Mouse (Mus musculus): ENCODE measurements around the gene Mettl7b.
A peak's percentile ranks its signal among the peaks of the same experiment; 100 is the strongest.
"Not testable (repeated sequence)": the region's sequence is repeated elsewhere in the genome, so short reads cannot be mapped to it uniquely, and the experiment has no call there.

The Mettl7b gene

DNA sequence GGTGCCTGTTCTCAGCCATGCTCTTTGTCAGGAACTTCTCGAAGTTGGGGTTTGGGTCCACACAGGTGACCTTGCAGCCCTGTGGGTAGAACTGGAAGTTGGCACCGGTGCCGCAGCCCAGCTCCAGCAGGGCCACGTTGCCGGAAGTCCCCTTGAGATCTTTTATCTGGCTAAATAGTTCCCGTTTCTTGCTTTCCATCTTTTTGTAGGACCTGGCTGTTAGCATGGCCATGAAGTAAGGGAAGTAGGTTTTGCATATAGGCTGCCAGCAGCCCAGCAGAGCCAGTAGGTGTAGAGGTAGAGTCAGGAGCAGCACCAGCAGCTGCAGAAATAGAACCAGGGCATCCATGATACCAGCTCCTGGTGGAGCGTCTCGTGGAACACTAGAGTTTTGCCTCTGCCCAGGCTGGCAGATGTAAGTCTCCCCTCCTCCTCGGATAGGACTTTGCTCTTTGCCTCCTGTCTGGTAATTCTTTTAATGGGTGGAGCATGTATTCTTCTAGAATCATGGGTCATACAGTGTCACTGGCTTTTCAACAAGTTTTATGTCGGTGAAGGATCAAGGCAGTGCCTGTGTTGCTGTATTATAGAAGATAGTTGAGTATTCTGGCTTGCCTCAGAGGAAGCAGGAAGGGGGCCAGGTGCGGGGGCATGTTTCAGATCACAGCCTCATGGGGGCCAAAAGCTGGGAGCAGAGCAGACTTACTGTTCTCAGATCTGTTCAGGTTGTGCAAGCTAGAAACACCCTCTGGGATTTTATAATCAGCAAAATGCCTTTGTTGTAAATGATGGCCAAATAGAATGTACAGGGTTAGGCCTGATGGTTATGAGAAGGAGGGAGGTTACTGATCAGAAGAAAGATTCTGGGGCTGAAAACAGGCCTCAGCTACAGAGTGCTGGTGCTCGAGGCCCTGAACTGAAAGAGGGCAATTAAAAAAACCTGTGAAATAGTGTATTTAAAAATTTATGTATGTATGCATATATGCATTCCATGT lies at the start of gene Mettl7b:
Gene Mettl7b (minus strand): TSS at position 399 of the 995 bp plus-strand sequence.
- no peak for DNase-seq (ENCODE audit: low spot score)

DNA sequence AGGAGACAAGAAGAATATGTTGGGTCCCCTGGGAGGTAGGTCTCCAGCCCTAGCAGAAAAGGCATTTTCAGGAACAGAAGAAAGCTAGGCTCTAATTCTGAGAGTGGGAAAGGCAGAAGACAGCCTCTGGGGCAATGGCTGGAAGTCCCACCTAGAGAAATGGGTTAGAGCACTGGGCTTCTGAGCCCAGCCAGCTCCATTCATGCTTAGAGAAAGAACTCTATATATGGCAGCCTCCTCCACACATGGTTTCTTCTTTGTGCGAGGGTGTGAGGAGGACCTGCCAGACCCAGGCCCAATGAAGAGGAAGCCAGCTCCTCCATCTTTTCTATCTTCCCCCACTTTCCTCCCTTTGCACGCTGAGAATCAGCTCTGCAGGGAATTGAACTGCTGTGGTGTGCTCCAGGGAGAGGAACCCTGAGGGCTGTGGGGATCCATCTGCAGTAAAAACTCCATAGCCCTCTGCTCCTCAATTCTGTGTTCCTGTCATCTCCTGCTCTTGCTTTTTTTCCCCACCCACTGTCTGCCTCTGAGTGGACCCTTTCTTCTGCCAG lies 49.6 kb upstream of the Mettl7b start, which contains the start of gene Olfr763:
Gene Olfr763 (plus strand): TSS at position 504 of the 554 bp plus-strand sequence.
- no peak for DNase-seq (ENCODE audit: low spot score)

DNA sequence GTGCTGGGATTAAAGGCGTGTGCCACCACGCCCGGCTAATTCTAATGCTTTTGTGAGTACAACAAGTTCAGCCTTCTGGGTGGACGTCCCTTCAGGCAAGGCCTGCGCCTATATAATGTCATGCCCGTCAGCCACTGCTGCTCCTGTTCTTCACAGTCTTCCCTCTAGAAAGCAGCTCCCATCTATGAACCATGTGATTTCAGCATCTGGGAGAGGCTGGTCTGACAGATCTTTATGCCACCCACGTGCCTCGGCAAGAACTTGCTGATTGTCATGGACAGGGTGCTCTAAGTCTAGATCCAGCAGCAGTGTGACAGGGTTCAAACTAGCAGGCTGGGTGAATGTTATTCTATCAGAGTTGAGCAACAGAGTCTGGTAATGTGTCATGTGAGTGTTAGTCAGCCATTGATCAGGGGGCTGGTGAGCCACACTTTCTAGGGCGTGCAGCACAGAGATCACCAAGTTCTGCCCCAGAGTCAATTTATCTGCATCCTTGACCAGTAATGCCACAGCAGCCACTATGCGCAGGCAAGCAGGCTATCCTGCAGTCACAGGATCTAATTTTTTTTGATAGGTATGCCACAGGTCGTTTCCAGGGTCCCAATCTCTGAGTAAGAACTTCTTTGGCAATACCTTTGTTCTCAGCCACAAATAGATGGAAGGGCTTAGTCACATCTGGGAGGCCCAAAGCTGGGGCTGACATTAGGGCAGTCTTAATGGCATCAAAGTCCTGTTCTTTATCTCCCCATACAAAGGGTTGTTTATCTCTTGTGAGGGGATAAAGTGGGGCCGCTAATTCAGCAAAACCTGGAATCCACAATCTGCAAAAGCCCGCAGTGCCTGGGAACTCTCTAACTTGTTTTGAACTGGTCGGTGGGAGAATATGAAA lies 43.5 kb upstream of the Mettl7b start:
- no peak for DNase-seq (ENCODE audit: low spot score)

DNA sequence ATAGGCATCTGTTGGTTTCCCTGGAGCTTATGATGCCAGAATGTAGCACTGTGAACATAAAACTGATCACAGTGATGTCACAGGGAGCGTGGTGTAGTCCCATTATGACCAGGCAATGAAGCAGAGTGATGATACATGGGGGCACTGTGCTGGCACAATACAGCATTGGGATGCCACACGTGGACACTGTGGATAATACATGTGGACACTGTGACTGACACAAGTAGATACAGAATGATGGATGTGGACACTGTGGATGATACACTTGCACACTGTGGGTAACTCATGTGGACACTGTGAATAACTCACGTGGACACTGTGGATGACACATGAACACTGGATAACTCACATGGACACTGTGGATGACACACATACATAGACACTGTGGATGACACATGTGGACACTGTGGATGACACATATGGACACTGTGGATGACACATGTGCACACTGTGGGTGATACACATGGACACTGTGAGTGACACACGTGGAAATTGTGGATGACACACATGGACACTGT lies 35.8 kb upstream of the Mettl7b start:
- DNase-seq (ENCODE audit: low spot score), result no peak

GRCm38 (mm10) chr10:128995796-128996195 lies 35.0 kb upstream of the Mettl7b start:
- no peak for DNase-seq (ENCODE audit: low spot score)

GRCm38 (mm10) chr10:128990994-128991393 lies 30.2 kb upstream of the Mettl7b start:
- no peak for DNase-seq (ENCODE audit: low spot score)

GRCm38 (mm10) chr10:128990129-128990850 lies 29.5 kb upstream of the Mettl7b start:
- DNase-seq (ENCODE audit: low spot score), result not testable (repeated sequence)

DNA sequence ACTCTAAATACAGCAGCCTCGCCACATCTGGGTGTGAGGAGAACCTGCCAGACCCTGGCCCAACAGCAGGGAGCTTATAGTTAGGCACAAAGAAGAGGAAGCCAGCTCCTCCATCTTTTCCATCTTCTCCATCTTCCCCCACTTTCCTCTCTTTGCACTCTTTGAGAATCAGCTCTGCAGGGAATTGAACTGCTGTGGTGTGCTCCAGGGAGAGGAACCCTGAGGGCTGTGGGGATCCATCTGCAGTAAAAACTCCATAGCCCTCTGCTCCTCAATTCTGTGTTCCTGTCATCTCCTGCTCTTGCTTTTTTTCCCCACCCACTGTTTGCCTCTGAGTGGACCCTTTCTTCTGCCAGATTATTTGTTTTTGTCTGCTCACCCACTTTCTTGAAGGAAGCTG lies 28.3 kb upstream of the Mettl7b start, which contains the start of gene Olfr9:
Gene Olfr9 (plus strand): TSS at position 301 of the 400 bp plus-strand sequence.
- not testable (repeated sequence) for DNase-seq (ENCODE audit: low spot score)

DNA sequence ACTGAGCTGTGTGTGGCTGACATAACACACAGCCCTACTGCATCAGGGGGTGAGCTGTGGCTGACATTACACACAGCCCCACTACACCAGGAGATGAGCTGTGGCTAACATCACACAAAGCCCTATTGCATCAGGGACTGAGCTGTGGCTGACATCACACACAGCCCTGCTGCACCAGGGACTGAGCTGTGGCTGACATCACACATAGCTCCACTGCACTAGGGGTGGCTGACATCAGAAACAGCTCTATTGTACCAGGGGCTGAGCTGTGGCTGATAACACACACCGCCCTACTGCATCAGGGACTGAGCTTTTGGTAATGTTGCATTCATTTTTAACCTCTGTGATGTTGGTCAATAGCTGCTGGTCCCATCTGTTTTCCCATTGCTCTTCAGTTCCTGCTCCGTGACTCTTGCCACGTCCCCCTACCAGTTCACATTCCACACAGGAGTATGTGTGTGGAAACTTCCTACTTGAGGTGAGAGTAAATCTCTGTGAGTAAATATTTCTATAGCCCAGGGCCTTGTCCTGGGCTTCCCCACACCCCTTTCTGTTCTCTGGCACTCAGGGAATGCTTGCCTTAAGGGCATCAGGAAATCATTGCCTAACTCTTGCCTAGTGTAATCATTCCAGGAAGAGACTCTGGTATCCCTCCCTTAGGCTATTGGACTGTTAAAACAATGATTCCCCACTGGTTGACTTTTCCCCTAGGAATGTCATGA lies 20.0 kb upstream of the Mettl7b start:
- no peak for DNase-seq (ENCODE audit: low spot score)

DNA sequence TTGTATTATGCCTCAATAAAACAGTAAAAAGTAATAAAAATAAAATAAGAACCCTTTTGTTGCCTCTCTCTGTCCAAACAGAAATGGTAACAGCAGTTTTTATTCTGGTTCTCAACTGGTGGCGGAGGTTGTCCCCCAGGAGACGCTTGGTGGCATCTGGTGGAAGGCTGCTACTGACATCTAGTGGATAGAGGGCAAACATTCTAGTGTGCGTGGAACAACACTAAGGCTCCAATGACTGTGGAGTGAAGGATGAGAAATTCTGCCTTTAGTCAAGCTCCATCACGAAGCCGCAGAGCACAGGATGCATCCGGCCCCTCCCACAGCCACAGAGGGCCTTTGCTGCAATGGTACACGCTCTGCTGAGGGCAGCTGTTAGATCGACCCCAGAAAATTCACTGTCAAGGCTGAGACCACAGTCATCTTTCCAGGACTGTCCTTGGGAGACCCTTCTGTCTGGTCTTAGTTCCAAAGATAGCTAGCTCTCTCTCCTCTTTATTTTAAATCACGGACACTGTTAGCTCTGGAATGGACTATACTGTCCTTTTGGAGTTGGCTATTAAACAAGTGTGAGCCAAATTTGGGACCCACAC lies 16.8 kb upstream of the Mettl7b start:
- DNase-seq (ENCODE audit: low spot score), result peak; percentile 7

DNA sequence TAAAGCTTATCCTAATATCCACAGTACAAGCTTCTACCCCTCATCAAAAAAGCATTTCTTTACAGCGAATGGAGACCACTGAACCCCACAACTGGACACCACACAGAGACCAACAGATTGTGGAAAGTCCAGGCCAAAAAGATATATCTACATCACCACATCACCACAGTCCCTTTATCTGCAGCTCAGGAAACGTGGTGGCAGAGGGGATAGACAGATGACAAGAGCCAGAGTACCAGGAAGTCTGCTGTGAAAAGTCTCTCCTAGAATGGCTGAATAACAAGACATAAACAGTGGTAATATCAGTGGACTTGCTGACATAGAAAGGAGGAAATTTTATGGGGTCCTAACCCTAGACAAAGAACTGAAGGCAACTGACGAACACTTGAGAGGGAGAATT lies 15.6 kb upstream of the Mettl7b start:
- DNase-seq (ENCODE audit: low spot score), result no peak

GRCm38 (mm10) chr10:128972841-128973240 lies 12.1 kb upstream of the Mettl7b start:
- no peak for DNase-seq (ENCODE audit: low spot score)

DNA sequence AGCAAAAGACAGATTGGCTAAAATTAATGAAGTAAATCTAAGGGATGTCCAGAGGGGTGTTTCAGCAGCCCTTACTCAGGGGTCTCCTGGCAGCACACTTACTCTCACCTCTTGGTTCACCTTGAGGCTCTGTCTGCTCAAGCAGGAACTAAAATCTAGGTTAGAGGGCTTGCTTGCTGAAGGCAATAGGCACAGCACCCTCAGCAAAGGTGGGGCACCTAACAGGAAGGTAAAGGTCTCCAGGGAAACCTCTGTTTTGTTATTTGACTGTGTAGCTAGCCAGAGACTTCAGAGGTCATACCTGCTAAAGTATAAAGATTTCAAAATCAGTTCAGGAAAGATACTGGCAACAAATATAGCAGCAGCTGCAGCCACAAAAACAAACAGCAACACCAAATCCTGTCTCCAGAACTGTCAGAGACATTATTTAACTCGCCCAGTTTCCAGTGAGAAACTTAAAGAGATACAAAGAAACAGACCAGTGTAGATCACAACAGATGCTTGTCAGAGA lies 10.0 kb upstream of the Mettl7b start:
- DNase-seq (ENCODE audit: low spot score), result no peak

- no peak for DNase-seq (ENCODE audit: low spot score)
Measured at GRCm38 (mm10) chr10:128968341-128968749, 7.6 kb upstream of the Mettl7b start.

- DNase-seq (ENCODE audit: low spot score), result no peak
Measured at GRCm38 (mm10) chr10:128965871-128966270, 5.1 kb upstream of the Mettl7b start.

DNA sequence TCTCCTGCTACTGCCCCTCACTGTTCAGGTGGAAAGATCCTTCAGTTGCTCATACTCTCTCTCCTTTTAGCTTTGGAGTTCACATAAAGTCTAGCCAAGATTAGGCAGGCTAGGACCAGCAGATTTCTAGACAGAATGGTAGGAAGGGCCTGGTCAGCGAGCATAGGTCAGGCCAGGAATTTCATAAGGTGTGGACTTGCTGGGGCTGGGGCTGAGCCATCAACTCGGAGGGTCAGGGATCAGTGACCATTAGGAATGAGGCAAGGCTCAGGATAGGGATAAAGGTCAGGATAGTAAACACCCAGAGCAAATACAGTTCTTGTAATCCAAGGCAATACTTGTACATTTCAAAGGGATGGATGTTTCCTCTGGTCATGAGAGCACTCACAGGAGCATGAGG lies 4.2 kb upstream of the Mettl7b start:
- no peak for DNase-seq (ENCODE audit: low spot score)

DNA sequence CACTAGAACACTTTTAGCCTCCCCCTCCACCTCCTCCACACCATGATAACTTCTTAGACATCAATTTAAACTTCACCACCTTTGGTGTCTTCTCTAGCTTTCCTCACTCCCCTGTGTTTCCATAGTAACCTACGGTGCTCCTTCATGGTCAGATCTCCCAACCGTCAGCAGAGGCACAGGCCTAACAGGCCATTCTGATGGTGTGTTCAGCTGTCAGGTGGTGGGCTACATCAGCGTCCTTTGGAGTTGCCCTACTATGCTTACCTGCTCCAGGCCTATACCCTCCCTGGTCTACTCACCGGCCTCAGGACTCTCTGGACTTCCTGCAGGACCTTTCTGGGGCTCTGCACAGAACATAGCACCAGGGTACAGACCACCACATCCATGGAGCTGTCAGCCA lies 646 bp downstream of the Mettl7b start:
- no peak for DNase-seq (ENCODE audit: low spot score)

DNA sequence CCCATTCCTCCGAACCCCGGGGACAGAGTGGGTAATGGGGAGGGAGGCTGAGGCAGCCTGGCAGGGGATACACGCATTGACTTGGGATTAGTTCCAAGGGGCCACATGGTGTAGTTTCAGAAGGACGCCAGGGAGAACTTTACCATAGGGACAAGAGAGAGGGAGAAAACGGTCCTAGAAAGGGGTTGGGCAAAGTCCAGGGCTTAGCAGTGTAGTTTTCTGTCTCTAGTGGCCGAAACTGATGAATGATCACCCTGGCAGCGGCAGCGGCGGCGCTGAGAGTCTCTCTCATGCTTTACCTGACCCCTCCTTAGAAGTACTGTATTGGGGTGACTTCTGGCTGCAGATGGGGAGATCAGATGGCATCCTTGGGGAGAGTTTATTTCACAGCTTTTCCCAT lies 2.4 kb downstream of the Mettl7b start:
- no peak for DNase-seq (ENCODE audit: low spot score)

DNA sequence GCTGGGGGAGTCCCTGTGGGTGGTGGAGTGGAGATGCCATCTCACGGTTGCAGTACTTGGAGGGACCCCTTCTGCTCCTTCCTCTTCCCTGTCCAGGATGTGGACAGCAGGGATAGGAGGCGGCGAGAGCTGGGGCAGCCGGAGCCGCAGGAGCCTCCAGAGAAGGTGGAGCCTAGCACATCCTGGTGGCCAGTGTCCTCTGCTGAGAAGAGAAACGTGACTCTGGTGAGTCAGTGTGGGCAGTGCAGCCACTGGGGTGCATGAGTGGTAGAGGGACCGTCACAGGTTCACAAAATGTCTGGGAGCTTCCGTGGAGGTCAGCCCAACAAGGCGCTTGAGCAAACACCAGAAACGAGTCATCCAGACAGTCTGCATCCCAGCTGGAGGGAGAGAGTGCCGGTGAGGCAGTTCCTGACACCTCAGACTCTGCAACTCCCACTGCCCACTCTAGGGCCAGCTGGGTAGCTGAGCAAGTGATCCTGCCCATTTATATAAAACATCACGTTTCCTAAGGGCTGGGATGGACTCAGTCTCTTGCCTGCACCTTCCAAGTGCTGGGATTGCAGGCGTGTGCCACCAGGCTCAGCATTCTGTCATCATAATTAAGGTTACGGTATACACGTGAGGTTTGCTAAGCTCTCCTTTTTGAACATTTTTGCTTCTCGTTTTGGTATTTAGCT lies 10.4 kb downstream of the Mettl7b start:
- no peak for DNase-seq (ENCODE audit: low spot score)
